Mouse (Mus musculus) kidney, adult 8-10 months (tissue): ENCODE data around the gene Atf3.
A peak's percentile ranks its signal among the peaks of the same experiment; 100 is the strongest.
"Not testable (repeated sequence)": the region's sequence is repeated elsewhere in the genome, so short reads cannot be mapped to it uniquely, and the experiment has no call there.

Experiments
- DNase-seq, 2 experiments: peaks; one replicate each; pipeline ENCODE4 v3.0.0; 2022

The Atf3 gene

DNA sequence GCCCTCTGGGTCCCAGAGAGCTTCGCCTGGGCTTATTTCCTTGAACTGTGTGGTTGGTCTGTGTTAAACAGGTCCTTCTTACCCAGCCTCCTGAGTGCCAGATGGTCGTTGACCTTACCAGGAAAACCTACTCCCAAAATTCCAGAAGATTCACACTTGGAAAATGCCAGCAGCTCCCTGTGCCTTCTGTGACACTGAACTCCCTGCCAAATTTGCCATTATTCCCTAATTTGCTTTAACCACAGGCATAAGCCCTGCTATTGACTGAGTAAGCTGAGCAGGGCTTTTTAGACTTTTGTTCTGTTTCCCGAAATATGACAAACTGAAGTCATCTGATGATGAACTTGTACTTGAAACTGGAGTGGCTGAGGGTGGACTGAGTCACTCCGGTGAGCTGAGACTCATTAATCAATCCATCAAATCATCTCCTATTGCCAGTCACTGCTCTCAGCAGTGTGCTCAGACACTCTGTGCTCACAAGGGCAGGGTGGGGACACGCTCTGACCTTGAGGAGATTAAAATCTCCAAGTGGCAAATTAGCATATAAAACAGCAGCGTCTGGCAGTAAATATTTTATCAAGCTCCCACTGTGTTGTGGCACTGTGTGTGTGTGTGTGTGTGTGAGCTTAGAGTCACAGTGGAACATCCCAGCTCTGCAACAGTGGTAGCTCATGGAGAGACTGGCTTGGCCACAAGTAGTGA lies 28.0 kb downstream of the Atf3 start:
- DNase-seq, result no peak

- peak in 1 of 2 experiments; percentile 40 for DNase-seq
Observed at GRCm38 (mm10) chr1:191186386-191186770, 31.5 kb downstream of the Atf3 start.

DNA sequence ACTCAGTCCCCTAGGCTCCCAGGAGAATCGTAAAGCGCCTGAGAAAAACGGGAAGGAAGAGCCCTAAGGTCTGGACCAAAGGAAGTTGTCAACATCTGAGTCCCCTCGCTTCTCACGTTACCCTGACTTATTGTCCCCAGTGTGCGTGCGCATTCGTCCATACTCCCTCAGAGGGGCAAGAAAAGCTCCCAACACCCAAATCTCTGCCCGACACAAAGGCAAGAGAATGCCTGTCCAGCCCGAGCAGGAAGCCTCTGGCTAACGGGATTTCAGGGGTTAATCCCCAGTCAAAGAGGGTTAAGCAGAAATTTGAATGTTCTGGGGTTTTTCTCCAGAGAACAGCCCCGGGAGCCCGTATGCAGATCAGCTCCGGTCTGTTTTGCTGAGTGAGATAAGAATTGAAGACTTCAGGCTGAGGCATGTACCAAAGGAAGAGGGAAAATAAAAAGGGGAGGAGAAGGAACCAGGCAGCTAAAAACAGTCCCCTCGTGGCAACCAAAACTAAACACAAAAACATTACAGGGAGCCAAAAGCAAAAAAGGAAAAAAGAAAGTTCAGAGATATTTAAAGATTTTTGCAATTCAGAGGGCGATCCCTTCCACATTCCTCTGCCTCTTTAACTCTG lies 32.0 kb downstream of the Atf3 start:
- DNase-seq, result no peak

- peak in 1 of 2 experiments; percentile 33 for DNase-seq
Observed at GRCm38 (mm10) chr1:191184841-191185251, 33.0 kb downstream of the Atf3 start.

DNA sequence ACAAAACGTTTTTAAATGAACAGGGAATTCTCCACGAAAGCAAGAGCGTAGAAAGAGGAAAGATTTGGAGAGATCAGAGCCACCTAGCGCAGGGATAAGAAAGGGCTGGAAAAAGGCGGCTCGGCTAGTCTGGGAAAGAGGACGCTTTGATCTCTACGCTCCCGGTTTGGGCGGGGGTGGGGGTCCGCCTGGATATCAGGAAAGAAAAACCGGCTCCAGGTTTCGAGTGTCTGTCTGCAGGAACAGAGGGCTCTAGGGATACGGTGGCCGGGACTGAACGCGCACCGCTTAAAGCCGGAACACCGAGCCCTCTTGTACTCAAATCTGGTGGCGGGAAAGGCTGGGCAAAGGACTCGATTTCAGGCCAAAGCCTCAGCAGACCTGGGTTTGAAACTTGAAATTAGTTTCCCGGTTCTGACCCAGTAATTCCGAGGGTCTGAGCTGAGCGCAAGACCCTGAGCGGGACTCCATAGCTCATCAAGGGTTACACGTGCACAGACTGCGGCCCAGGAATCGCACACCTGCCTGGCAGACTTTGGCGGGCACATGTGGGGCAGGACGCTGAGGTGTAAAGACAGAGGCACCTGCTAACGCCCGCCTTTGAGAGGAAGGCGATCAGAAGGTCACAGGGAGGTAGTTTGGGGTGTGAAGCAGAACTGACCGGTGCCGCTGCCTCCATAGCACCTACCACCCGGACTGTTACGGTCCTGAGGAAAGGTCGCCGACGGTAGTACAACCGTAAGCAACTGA lies 33.6 kb downstream of the Atf3 start:
- DNase-seq, result peak in 1 of 2 experiments; percentile 25

- DNase-seq, result peak; percentile 98
Observed at GRCm38 (mm10) chr1:191183163-191184065, 34.4 kb downstream of the Atf3 start.

GRCm38 (mm10) chr1:191182431-191183162 lies 35.2 kb downstream of the Atf3 start:
- peak; percentile 60 to 61 for DNase-seq

DNA sequence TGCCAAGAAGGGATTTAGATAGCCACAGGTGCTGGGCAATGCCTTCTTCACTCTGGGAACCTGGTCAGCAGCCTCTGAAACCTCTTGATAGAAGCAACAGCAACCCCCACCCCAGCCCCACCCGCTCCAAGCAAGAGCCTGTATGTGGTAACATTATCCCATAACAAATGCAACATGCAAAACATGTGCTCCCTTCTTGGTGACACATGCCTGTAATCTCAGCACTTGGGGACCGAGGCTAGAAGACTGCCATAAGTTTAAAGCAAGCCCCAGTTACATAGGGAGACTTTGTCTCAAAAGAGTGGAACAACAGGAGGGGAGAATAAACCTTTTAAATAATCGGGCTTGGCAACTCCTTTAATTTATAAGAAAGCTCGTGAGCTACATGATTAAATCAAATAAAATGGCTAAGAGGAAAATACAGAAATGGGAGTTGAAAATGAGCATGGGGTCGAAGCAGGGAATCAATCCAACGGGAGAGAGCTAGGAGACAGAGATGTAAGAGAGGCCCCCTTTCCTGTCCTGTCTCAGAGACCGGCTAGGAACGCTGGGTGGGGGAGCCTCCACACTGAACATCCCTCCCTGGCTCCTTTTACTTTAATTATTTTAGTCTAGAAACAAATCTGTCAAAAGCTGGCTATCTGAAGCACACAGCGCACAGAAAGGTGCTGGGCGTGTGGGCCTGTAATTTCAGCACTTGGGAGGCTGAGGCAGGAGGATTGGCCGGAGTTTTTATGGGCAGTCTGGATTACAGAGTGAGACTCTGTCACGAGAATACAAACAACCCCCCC lies 36.2 kb downstream of the Atf3 start:
- DNase-seq, result no peak

GRCm38 (mm10) chr1:191180397-191180796 lies 37.4 kb downstream of the Atf3 start:
- DNase-seq, result peak in 1 of 2 experiments; percentile 22

DNA sequence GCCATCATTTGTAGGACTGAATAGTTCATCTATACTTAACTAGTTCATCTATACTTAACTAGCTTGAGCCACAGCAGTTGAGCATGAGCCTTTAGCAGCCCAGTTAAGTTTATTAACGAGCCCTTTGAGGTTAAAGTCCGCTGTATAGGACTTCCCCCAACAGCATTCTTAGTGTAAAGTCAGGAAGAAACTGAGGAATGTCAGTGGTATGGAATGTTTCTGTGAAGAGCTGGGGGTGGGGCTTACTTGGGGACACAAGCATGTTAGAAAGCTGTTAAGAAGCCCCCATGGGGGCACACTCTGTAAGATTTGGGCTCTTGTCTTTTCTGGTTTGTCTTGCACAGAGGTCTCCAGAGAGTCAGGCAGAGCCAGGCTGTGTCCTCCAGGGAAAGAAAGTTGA lies 38.0 kb downstream of the Atf3 start:
- DNase-seq, result no peak

- no peak for DNase-seq
Observed at GRCm38 (mm10) chr1:191178511-191179188, 39.2 kb downstream of the Atf3 start.

DNA sequence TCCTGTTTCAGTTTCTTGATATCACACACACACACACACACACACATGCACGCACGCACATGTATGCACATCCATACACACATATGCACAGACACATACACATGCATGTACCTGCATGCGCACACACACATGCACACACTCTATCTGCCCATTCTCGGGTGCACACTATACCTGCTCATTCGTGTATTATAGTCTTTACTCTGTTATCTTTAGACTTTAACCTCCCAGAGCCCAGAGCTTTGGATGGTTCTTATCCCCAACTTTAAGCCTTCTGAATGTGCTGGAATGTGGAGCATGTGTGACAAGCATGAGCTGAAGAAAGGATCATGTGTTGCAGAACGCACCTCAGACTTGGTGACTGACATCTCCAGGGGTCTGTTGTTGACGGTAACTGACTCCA lies 41.0 kb downstream of the Atf3 start:
- no peak for DNase-seq

DNA sequence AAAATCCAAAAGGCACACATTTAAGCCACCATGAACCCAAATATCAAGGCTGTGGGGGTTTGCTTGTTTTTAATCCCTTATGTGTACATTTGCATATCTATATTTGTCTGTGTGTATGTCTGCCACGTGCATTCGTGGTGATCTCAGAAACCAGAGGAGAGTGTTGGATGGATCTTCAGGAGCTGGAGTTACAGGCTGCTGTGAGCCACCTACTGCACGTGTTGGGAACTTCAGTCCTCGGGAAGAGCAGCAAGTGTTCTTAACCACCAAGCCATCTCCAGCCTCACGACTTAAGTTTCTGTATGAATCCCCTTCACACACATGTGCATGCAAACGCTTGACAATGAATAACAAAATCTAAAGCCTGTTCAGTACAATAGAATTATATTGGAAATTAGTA lies 45.4 kb downstream of the Atf3 start:
- DNase-seq, result peak in 1 of 2 experiments; percentile 38

GRCm38 (mm10) chr1:191170444-191170843 lies 47.4 kb downstream of the Atf3 start:
- no peak for DNase-seq

DNA sequence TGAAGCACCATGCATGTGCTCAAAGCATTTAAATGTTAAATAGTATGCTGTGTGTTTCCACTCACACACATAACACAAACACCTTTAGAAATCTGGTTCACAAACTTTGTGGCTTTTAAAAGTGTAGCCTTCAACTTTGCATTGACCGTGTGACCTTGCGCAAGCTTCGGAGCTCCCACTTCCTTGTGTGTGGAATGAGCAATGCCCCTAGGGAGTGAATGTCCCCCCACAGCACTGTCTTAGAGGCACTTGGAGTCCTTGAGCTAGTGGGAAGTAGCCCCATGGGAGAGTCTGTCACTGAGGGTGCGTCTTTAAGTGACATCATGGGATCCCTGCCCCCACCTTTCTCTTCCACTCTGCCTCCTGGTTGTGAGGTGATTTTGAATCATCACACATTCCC lies 51.6 kb downstream of the Atf3 start:
- no peak for DNase-seq

DNA sequence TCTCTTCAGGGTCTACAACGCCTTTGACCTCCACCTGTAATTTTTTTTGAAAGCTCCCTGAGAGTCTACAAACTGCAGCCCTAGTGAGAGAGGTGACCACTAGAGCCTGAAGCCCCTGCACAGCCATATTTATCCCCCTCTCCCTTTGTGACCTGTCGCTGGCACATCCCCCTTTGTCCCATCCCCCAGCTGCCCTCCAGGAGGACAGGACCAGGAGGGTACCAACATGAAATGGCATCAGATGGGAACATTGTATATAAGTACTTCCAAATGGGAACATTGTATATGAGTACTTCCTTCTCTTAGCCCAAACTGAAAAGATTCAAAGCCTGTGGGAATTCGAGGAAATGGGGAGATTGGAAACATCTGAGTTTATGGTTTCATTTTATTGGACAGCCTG lies 53.1 kb downstream of the Atf3 start, which contains the start of gene Fam71a:
Gene Fam71a, minus strand, starts transcription at position 101 of the 400 bp plus-strand sequence.
- DNase-seq, result no peak

GRCm38 (mm10) chr1:191154314-191154713 lies 63.5 kb downstream of the Atf3 start:
- DNase-seq, result no peak

DNA sequence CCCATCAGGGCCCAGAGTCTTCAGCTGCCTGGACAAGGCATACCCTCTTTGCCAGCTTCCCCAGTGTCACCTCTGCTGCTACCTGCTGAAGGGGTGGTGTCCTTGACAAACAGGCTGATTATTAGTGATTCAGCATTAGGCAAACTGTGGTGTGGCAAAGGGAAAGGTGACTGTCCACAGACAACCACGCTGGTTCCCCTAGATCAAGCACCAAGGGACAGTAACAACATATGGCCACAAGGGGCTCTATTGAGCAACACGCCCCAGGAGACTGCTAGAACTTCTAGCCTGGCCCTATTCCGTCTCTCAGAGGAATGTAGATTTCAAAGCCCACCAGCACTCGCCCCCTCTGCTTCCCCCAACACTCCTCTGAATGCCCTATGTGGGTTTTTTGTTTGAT lies 64.8 kb downstream of the Atf3 start:
- DNase-seq, result peak; percentile 22 to 56

GRCm38 (mm10) chr1:191150924-191151605 lies 66.8 kb downstream of the Atf3 start:
- no peak for DNase-seq

DNA sequence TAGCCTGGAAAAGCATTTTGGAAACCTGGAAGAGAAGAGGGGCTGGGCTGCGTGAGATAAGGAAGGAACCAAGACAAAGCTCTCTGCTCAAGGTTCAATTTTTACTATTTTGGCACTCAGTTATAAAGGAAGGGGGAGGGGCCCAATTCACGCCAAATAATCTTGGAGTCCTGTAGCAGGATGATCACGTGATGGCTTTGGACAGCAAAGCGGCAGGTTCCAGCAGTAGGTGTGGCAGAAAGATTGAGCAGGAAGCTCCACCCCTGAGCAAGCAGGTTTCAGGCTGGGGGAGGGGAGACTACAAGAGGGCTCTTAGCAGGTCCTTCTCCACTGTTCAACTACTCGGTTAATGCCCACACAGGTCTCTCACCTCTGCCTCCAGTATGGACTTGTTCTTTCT lies 68.3 kb downstream of the Atf3 start:
- not testable (repeated sequence) for DNase-seq
